Mouse (Mus musculus): ENCODE data around the gene Gm48552.
A peak's percentile ranks its signal among the peaks of the same experiment; 100 is the strongest.

DNA sequence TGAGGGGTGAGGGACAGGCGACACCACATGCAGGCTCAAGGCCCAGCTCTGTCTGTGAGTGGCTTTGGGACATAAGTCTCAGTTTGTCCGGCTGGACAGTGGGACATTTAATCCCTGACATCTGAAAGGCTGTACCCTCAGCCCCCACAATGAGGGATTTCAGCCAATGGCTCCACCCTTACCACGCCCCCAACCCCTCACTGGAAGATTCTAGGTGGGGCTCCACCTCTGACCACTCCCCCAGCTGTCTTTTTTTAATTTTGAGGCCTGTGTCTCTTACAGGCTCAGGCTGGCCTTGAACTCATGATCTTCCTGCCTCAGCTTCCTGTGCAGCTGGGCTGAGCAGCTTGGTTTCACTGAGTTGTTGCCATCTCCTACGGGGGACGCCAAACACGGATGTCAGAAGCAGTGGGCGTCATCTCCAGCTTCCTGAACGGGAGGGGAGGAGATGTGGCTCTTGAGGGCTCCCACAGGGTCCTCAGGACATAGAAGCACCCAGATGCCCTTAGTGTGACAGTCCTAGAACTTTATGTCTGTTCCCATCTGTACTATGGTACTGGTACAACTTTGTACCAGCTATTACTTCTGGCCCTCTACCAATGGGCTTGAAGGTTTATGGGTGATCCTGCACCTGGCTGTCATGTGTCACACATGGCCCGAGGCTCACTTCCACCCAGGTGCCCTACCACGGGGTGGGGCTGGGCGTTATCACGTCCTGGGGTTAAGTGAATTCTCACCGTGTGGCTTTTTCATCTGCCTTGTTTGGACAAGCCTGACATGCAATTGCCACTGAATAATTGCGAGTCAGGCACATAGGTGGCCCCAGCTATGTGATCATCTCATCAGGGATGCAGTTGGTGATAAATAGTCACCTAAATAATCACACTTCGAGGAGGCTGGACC, 45.8 kb downstream of the Gm48552 start:
- TF ChIP-seq BHLHE40 (IDR thresholded peaks at IDR 0.05; ENCODE audit: borderline replicate concordance, low read depth, low read length) (no peak), GATA1 (IDR thresholded peaks at IDR 0.05; ENCODE audit: low read depth, low read length) (no peak), ZNF384 (IDR thresholded peaks at IDR 0.05; ENCODE audit: low read depth, low read length) (peak; percentile 81), CHD2 (IDR thresholded peaks at IDR 0.05; ENCODE audit: low read length) (no peak), ELF1 (IDR thresholded peaks at IDR 0.05; ENCODE audit: low read depth, low read length) (no peak), ZMIZ1 (IDR thresholded peaks at IDR 0.05; ENCODE audit: low read depth, low read length) (no peak)
